Mouse (Mus musculus) forebrain, embryonic 16.5 days (tissue): Measurements from ENCODE around the gene Zcchc8. TPM values are rescaled to one million over a fixed set of nuclear protein-coding genes. Genes with fewer than 3 reads are reported as not detected.

Experiments
- ATAC-seq: fragments of 200-750 bp; cut with Nextera tagmentation; 2 replicates; pipeline ENCODE4 v1.8.0; 2017; ENCODE audit warnings: mild to moderate bottlenecking, moderate library complexity
- H3K27ac ChIP-seq: fragments of 300-500 bp; sonication (generic); 2 replicates; pipeline ENCODE4 v1.5.1; 2014; ENCODE audit warnings: low read length, control low read depth
- H3K27me3 ChIP-seq: fragments of 300-500 bp; sonication (generic); replicated peaks from 2 replicates; pipeline ENCODE4 v1.6.1; 2014; ENCODE audit warnings: low read length; ENCODE audit not compliant: control insufficient read depth, insufficient read depth
- H3K36me3 ChIP-seq: fragments of 300-500 bp; sonication (generic); 2 replicates; pipeline ENCODE4 v1.6.1; 2014; ENCODE audit not compliant: control insufficient read depth, insufficient read depth
- H3K4me1 ChIP-seq: fragments of 300-500 bp; sonication (generic); replicated peaks from 2 replicates; pipeline ENCODE4 v1.6.1; 2014; ENCODE audit warnings: low read length; ENCODE audit not compliant: control insufficient read depth, insufficient read depth
- H3K4me2 ChIP-seq: fragments of 300-500 bp; sonication (generic); 2 replicates; pipeline ENCODE4 v1.6.1; 2014; ENCODE audit warnings: mild to moderate bottlenecking, low read length, control low read depth
- H3K4me3 ChIP-seq: fragments of 300-500 bp; sonication (generic); replicated peaks from 2 replicates; pipeline ENCODE4 v1.5.1; 2014; ENCODE audit warnings: mild to moderate bottlenecking, low read length, control low read depth
- H3K9ac ChIP-seq: fragments of 300-500 bp; sonication (generic); replicated peaks from 2 replicates; pipeline ENCODE4 v1.6.1; 2014; ENCODE audit warnings: low read depth, low read length, control low read depth
- H3K9me3 ChIP-seq: fragments of 300-500 bp; sonication (generic); 2 replicates; pipeline ENCODE4 v1.6.1; 2016; ENCODE audit warnings: low read length; ENCODE audit not compliant: control insufficient read depth
- WGBS: fragments of 180-500 bp; shearing (Covaris S2); extraction: QIAGEN DNeasy Blood & Tissue Kit; methylation state at CpG from one replicate; pipeline ENCODE4 v1.1.7; 2014; 5-methylcytosine and 5-hydroxymethylcytosine counted together
- polyA plus RNA-seq: library from polyadenylated mRNA; unstranded; fragments of >200 nt; fragmentation: Nextera tagmentation; extraction: Ambion mirVana; gene quantifications from 2 replicates; pipeline ENCODE4 v1.2.1, GENCODE M21; 2015

Gene Zcchc8
- polyA plus RNA-seq, 1 experiment from 2014 or later: 92.7 TPM

DNA sequence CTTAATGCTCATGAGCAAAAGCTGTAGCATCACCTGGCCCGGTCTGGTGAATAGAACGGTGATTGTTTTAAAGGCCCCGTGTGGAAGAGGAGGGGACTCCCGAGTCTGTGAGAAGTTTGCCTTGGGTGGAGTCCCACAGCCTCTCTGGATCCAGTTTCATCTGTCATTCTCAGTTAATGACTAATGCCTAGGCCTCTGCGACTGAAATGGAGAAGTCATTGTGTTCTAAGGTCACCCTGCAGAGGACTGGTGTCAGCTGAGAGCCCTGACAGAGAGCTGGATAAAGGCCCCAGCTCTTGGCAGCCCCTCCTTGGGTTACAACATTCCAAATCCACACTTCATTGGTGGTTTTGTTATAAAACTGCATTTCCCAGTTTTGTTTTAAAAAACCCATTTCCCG lies 26.4 kb downstream of the Zcchc8 start:
- Histone ChIP-seq H3K27me3 (no peaks in the 10 kb centered on the region), H3K9me3 (no peaks in the 10 kb centered on the region), H3K27ac (no peak overlapping the region), H3K9ac (no peak overlapping the region), H3K4me1 (no peaks in the 10 kb centered on the region), H3K4me2 (no peak overlapping the region), H3K4me3 (no peak overlapping the region), H3K36me3 (peaks cover 12% of the 10 kb centered on the region)
- WGBS: 53% methylated on average over 6 of the region's 6 CpGs
- ATAC-seq: no peak

DNA sequence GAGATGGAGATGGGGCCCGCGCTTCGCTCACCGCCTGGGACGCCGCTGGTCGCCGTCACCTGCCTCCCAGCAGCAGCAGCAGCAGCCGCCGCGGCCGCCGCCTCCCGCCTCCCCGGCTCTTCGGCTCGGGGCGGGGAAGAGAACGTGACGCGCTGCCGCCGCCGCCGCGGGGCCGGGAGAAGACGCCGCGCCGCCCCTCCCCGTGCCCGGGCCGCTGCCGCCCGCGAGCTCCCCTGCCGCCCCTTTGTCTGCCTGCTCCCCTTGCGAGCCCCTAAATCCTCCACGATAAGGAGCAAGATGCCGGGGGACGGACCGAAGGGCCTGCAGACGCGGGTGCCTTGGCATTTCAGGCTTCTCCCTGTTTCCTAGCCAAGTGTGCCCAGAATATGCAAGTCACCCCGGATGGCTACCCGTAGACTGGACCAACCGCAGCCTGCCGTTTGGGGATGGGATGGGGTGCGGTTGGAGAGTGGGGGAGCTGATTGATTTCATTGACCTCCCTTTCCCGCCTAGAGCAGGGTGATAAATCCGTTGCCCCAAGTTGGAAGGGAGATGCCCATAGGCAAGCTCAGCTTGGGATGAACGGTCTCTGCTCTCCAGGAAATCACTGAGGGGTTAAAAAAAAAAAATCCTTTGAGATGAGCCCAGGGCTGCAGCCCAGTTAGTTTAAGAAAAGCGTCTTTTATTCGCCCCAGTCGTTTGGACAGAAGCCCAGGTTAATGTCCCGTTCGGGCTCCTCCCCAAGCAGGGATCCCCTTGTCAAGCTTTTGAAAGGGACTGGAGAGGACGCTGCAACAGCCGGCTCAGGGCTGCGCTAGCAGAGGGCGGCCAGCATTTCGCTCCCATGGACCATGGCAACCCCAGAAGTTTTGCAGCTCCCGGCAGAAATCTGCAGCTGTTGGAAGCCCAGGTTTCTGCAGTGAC lies 36.4 kb downstream of the Zcchc8 start, which contains the start of gene Clip1:
Clip1 (minus strand) TSS at position 398 of the 924 bp plus-strand sequence.
- H3K4me1 ChIP-seq: peaks cover 35% of the 10 kb centered on the region
- H3K36me3 ChIP-seq: no peaks in the 10 kb centered on the region
- no peaks in the 10 kb centered on the region for H3K27me3 ChIP-seq
- H3K27ac ChIP-seq: peak within 1 kb of the TSS; percentile 97
- H3K4me3 ChIP-seq: peak within 1 kb of the TSS; percentile 93
- H3K9ac ChIP-seq: peak within 1 kb of the TSS; percentile 99
- H3K4me2 ChIP-seq: peak within 1 kb of the TSS; percentile 65
- under 1% methylated on average over 38 of the region's 64 CpGs for WGBS
- H3K9me3 ChIP-seq: no peaks in the 10 kb centered on the region
- ATAC-seq: peak; percentile 84

DNA sequence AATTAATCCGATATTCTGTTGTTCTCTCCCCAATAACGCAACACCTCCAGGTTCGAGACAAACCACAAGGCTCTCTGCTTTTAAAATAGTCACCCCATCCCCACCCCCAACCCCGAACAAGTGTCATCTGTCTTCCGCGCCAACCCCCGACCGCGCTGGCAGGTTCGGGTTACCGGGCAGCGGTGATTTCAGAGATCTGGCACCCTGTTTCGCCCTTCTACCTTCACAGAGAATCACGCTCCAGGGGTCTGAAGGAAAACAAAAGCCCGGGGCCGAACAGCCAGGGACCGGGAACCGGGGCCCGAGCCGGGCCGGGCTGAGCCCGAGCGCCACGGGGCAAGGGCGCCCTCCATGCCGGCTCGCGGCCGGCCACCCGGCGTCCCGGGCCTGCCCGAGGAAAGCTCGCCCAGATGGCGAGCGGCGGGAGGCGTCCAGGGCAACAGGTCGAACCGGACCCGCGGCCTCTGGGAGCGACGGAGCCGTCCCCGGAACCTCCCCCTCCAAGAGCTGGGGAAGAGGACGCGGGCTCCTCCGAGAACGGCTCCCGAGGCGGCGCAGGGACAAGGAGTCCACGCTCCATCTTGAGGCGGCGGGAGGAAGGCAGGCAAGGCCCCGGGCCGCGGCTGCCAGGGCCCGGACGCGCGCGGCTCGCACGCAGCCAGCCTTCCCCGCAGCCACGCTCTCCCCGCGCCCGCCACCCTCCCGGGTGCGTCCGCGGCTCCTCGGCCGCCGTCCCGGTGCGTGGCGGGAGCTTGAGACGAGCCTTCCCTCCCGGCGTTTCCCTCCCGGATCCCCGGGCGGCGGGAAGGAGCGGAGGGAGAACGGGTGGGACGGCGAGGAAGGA lies 37.3 kb downstream of the Zcchc8 start:
- H3K4me1 ChIP-seq: peaks cover 38% of the 10 kb centered on the region
- H3K4me2 ChIP-seq: peak overlapping the region; percentile 65
- peak overlapping the region; percentile 99 for H3K9ac ChIP-seq
- H3K4me3 ChIP-seq: peak overlapping the region; percentile 93
- ATAC-seq: peak; percentile 76
- no peaks in the 10 kb centered on the region for H3K36me3 ChIP-seq
- WGBS: under 1% methylated on average over 84 of the region's 92 CpGs
- no peaks in the 10 kb centered on the region for H3K9me3 ChIP-seq
- H3K27ac ChIP-seq: peak overlapping the region; percentile 97
- H3K27me3 ChIP-seq: no peaks in the 10 kb centered on the region

DNA sequence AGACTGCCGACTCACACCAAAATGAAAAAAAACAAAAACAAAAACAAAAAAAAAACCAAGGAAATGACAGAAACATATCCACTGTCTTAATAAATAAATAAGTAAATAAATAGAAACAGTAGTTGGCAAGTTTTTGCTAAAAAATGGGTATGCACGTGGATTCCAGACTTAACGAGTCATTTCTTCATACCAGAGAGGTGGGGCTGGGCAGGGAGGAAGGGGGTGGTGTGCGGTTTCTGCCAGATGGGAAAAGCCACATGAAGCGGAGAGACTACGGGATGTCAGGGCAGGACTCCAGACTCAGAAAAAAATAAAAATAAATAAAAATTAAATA lies 37.9 kb downstream of the Zcchc8 start:
- no peak for ATAC-seq
- Histone ChIP-seq H3K36me3 (no peaks in the 10 kb centered on the region), H3K9ac (peak overlapping the region; percentile 99), H3K4me3 (peak overlapping the region; percentile 93), H3K4me2 (peak overlapping the region; percentile 65), H3K9me3 (no peaks in the 10 kb centered on the region), H3K27ac (peak overlapping the region; percentile 97), H3K27me3 (no peaks in the 10 kb centered on the region), H3K4me1 (peaks cover 38% of the 10 kb centered on the region)
- 4% methylated on average over 6 of the region's 6 CpGs for WGBS

DNA sequence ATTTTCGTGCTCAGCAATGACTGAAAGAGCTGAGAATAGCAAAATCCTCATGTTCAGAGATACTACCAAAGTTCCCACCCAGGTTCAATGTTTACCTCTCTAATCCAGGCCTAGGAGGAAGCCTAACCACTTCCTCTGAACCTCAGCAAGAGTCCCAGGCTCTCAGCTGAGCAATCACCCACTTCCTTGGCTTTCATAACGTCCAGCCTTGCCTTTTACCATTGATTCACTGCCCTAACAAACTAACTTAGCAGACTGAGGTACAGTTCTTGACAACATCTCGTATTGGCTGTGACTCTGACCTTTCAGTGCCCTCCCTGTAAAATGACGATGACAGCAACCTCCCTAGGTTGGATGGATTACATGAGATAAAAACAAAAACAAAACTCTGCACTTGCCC lies 38.5 kb downstream of the Zcchc8 start:
- Histone ChIP-seq H3K4me2 (peak overlapping the region; percentile 65), H3K27me3 (no peaks in the 10 kb centered on the region), H3K36me3 (no peaks in the 10 kb centered on the region), H3K4me1 (peaks cover 38% of the 10 kb centered on the region), H3K4me3 (peak overlapping the region; percentile 93), H3K27ac (no peak overlapping the region), H3K9ac (peak overlapping the region; percentile 99), H3K9me3 (no peaks in the 10 kb centered on the region)
- WGBS: 45% methylated on average over 4 of the region's 4 CpGs
- ATAC-seq: no peak

DNA sequence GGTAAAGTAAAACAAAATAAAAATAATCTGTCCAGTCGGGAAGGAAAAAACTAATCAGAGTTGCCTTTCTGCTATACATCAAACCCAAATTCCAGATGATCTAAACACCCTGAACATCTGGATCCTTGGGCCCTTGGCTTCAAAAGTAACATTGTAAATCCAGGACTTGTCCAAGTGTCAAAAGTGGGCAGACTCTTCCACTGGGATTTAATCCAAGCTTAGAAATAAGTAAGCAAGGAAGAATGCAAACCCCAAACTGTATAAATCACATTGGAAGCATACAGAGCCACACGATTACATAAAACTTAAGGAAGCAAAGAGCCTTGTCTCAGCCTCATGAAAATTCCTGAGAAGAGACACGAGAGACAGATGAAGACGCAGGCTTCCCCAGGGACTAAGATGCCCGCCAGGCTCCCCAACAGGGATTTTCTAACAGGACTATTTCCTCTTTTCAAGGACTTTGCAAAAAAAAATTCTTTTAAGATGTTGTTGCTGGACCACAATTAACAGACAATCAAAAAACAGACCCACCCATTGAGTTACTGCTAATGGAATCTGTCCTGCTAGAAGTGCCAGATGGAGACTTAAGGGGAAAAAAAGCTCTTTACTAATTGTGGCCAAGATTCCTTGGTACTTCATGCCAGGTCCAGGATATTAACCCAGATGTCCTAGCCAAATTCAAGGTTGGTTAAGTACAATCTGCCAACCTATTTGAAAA lies 41.2 kb downstream of the Zcchc8 start:
- H3K27me3 ChIP-seq: no peaks in the 10 kb centered on the region
- no peak overlapping the region for H3K9ac ChIP-seq
- H3K4me2 ChIP-seq: no peak overlapping the region
- H3K4me1 ChIP-seq: peaks cover 35% of the 10 kb centered on the region
- WGBS: 20% methylated on average over 5 of the region's 5 CpGs
- H3K27ac ChIP-seq: no peak overlapping the region; the same call in 1 of the 2 replicates
- no peaks in the 10 kb centered on the region for H3K9me3 ChIP-seq
- ATAC-seq: no peak
- no peak overlapping the region for H3K4me3 ChIP-seq
- H3K36me3 ChIP-seq: no peaks in the 10 kb centered on the region

DNA sequence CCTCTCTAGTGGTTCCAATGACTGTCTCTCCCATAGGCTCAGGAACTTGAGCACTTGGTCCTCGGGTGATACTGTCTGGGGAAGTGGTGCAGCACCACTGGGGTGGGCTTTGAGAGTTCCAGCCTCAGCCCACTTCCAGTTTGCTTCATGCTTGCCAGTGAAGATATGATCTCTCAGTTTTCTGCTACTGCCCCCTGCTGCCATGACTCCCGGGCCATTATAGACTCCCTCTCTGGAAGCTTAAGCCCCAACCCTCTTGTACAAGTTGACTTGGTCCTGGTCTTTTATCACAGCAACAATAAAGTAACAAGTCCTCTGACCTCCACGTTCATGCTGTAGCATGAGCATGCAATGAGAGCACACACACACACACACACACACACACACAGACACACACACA lies 41.8 kb downstream of the Zcchc8 start:
- Histone ChIP-seq H3K9me3 (no peaks in the 10 kb centered on the region), H3K27ac (no peak overlapping the region), H3K4me3 (no peak overlapping the region), H3K9ac (no peak overlapping the region), H3K4me2 (no peak overlapping the region), H3K27me3 (no peaks in the 10 kb centered on the region), H3K4me1 (peaks cover 39% of the 10 kb centered on the region), H3K36me3 (no peaks in the 10 kb centered on the region)
- ATAC-seq: no peak
- 81% methylated on average over 3 of the region's 3 CpGs for WGBS

DNA sequence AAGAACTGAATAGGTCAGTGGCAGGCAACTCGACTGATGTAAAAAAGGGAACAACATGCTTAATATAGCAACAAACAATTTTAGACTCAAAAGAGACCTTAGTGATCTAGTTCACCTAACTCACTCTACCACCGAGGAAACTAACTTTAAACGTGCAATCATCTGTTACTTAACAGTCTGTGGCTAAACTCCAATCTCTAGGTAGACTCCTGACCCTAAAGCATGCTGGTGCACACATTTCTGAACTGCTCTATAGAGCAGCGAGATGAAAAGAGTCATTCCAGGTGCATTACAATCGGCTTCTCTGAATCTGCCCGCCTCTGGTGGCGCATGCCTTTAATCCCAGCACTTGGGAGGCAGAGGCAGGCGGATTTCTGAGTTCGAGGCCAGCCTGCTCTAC lies 45.2 kb downstream of the Zcchc8 start:
- no peak overlapping the region for H3K4me2 ChIP-seq
- 83% methylated on average over 9 of the region's 9 CpGs for WGBS
- no peak overlapping the region for H3K27ac ChIP-seq
- no peaks in the 10 kb centered on the region for H3K36me3 ChIP-seq
- H3K4me1 ChIP-seq: peaks cover 20% of the 10 kb centered on the region
- H3K27me3 ChIP-seq: no peaks in the 10 kb centered on the region
- H3K9ac ChIP-seq: no peak overlapping the region
- H3K4me3 ChIP-seq: no peak overlapping the region
- no peak for ATAC-seq
- H3K9me3 ChIP-seq: no peaks in the 10 kb centered on the region

DNA sequence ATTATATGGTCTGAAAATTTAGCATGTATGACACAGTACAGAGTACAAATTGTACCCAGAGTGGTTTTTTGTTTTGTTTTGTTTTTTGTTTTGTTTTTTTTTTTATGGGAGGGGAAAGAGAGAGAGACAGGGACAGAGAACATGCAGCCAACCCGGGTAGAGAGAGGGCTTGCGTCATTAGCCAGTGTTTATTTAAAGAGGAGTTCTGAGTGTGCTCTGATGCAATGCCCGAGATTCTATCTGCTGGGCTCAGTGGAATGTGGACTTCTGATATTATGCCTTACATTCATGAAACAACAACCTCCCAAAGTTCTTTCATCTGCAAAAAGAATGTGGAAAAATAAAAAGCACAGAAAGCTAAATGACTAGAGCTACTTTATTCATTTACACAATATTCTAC lies 45.7 kb downstream of the Zcchc8 start:
- no peak overlapping the region for H3K27ac ChIP-seq
- whole genome bisulfite sequencing: 29% methylated on average over 3 of the region's 3 CpGs

More for the DNA sequence above, 45.7 kb downstream of the Zcchc8 start:
- no peak overlapping the region for H3K4me2 ChIP-seq
- no peaks in the 10 kb centered on the region for H3K36me3 ChIP-seq
- H3K4me1 ChIP-seq: peaks cover 16% of the 10 kb centered on the region
- no peaks in the 10 kb centered on the region for H3K27me3 ChIP-seq
- no peak overlapping the region for H3K4me3 ChIP-seq
- no peak overlapping the region for H3K9ac ChIP-seq
- ATAC-seq: no peak
- H3K9me3 ChIP-seq: no peaks in the 10 kb centered on the region
